In the genomic region with DNA sequence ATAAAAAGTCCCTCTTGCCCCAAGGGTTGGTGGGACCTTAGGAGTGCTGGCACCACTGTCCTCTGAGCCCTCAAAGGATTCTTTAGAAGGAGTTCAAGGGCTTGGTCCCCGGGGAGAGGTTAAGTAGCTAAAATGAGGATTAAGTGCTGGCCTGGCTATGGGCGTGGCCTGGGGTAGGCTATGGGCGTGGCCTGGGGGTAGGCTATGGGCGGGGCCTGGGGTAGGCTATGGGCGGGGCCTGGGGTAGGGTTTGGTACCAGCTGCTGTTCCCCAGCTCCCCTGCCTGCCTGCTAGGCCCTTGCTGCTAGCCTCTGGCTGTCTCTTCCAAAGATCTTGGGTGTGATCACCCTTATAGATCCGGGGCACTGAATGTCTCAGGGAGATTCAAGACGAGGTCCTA, we compare ENCODE assay signal across 10 mouse cellular contexts. TPM values are rescaled to one million over a fixed set of nuclear protein-coding genes. Genes with fewer than 3 reads are reported as not detected.
A peak's percentile ranks its signal among the peaks of the same experiment; 100 is the strongest.
DNase-seq lines count a peak whose midpoint lies in the region; ATAC-seq lines count a peak whose summit lies in the region.
"Had no signal": no experiment of that assay in that cellular context is flagged by ENCODE, and none has a peak within 500 bp of the region (broad histone marks: within the 10 kb centered on the region; RNA-seq: fewer than 3 reads in every experiment).

No protein-coding gene starts in this region.

- 0 out of 2 replicates have a peak, but pooled peaks have one; percentile 9 for ATAC-seq in embryonic facial prominence, embryonic 14.5 days (ENCODE audit: low read depth)
- peak; percentile 89 for ATAC-seq in megakaryocyte progenitor cell, adult 5-6 weeks (replicated peaks; ENCODE audit: poor library complexity)

- 18% methylated on average over 7 of the region's 7 CpGs for WGBS in embryonic facial prominence, embryonic 14.5 days

- peak; percentile 44 to 55 for DNase-seq in kidney, postnatal 4 days
- DNase-seq in kidney, adult 8-10 months, result no peak
- peak; percentile 60 for DNase-seq in ES-CJ7 (ENCODE audit: low read depth, low spot score)
- DNase-seq in embryonic facial prominence, embryonic 14.5 days (ENCODE audit: low spot score), result no peak
- no peak for DNase-seq in ovary, postnatal 36 days (ENCODE audit: low spot score)
- no peak for DNase-seq in heart, postnatal 36 days
- no peak for DNase-seq in layer of hippocampus, adult 11-12 months (ENCODE audit: low spot score)
- DNase-seq: cerebellum, adult 11 months; thymus, adult 2 months had no signal

- H3K9ac ChIP-seq in embryonic facial prominence, embryonic 14.5 days (ENCODE audit: low read depth, low read length), result no peak overlapping the region

- no peak overlapping the region for H3K4me3 ChIP-seq in embryonic facial prominence, embryonic 14.5 days (ENCODE audit: low read depth, low read length)

- no peaks in the 10 kb centered on the region for H3K9me3 ChIP-seq in embryonic facial prominence, embryonic 14.5 days (ENCODE audit: control insufficient read depth, low read length)

- no peak overlapping the region for H3K27ac ChIP-seq in embryonic facial prominence, embryonic 14.5 days (replicated peaks; ENCODE audit: low read depth, low read length)

- no peaks in the 10 kb centered on the region for H3K36me3 ChIP-seq in embryonic facial prominence, embryonic 14.5 days (ENCODE audit: control insufficient read depth, insufficient read depth, low read length)

- intact Hi-C loops in heart, postnatal 36 days (cut with DNase I), result no loop called here

- H3K4me1 ChIP-seq in embryonic facial prominence, embryonic 14.5 days (ENCODE audit: control insufficient read depth, insufficient read depth, low read length), result no peaks in the 10 kb centered on the region

- H3K4me2 ChIP-seq in embryonic facial prominence, embryonic 14.5 days (ENCODE audit: low read depth, low read length), result no peak overlapping the region

- H3K27me3 ChIP-seq in embryonic facial prominence, embryonic 14.5 days (replicated peaks; ENCODE audit: control insufficient read depth, insufficient read depth, low read length), result no peaks in the 10 kb centered on the region

RNA-seq across cellular contexts. Expression of gene Cbx4, which starts 25.3 kb away (rescaled TPM):
- polyA plus RNA-seq in embryonic facial prominence, embryonic 14.5 days (2014; fragmentation: Nextera tagmentation; extraction: Ambion mirVana), result 11.0 and 13.5 TPM in 2 replicates
- 19.9 and 21.5 TPM in 2 replicates for total RNA-seq in megakaryocyte progenitor cell, adult 5-6 weeks (2015)
- total RNA-seq in megakaryocyte progenitor cell, adult 5-6 weeks (2017), result 24.8 and 25.4 TPM in 2 replicates
- total RNA-seq in heart, postnatal 36 days (2021), result 10 to 100 TPM; 11.5 to 13.6 TPM

Comparison
In these comparisons a context has a peak if more than half of its experiments do, and no peak if none do; other contexts are left out.
1. DNase-seq: peak in kidney, postnatal 4 days (2 of 2) and ES-CJ7 (single experiment); none in kidney, adult 8-10 months (0 of 2), embryonic facial prominence, embryonic 14.5 days (single experiment), ovary, postnatal 36 days (single experiment), heart, postnatal 36 days (0 of 2) and layer of hippocampus, adult 11-12 months (single experiment).